Mouse (Mus musculus): Measurements from ENCODE around the gene Gm20388.

DNA sequence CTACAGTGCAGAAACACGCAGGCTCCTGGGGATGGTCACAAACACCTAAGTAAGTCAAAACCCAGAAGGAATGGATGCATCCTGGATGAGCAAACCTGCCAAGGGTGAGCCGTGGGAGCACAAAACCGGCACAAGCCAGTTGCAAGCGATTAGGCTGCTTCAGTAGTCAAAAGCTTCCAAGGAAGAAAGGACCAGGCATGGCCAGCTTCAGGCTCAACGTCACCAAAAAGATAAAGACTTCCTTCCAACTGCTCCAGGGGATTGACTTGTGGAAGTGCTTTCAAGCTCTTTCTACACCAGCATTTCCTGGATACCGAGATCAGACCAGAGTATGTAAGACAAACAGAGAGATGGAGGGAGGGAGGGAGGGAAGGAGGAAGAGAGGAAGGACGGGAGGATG lies 1474.9 kb downstream of the Gm20388 start:
- no peak for TF ChIP-seq MAFK (IDR thresholded peaks at IDR 0.05; ENCODE audit: insufficient read depth, low read depth, low read length)
- TF ChIP-seq HCFC1 (IDR thresholded peaks at IDR 0.05; ENCODE audit: borderline replicate concordance, insufficient read depth, low read length) = no peak
- no peak for TF ChIP-seq ZC3H11A (IDR thresholded peaks at IDR 0.05; ENCODE audit: borderline replicate concordance, low read depth, low read length)
- no peak for TF ChIP-seq CHD2 (IDR thresholded peaks at IDR 0.05; ENCODE audit: low read depth, low read length)
